ENCODE assay signal across 9 mouse cellular contexts in the genomic region with DNA sequence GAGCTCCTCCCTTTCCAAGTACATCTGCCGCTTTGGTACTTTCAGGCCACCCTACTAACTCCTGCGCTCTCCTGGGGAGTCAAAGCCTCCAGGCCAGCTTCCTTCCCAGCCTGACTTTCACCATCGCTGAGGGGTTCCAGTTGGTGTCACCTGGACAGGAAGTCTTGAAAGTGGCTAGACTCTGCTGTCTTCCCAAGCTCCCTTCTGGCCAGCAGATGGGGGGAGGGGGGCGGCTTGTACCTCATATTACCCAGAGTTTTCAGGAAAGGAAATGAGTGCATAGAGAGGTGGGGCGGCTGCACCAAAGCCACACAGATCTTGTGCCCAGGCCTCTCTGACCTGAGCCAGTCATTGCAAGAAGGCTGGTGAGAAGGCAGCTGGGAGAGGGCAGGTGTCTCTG. TPM values are rescaled to one million over a fixed set of nuclear protein-coding genes. Genes with fewer than 3 reads are reported as not detected.
DNase-seq lines count a peak whose midpoint lies in the region; ATAC-seq and TF ChIP-seq lines count a peak whose summit lies in the region.
"Had no signal": no experiment of that assay in that cellular context is flagged by ENCODE, and none has a peak within 500 bp of the region (broad histone marks: within the 10 kb centered on the region; RNA-seq: fewer than 3 reads in every experiment).

No protein-coding gene starts in this region.

- DNase-seq in kidney, postnatal 0 days (ENCODE audit: low spot score) = no peak
- DNase-seq in kidney, adult 9 months = no peak
- no peak for DNase-seq in spleen, postnatal 10 days (ENCODE audit: low spot score in 2 of 2)
- DNase-seq in right cerebral cortex, postnatal 10 days (ENCODE audit: low spot score in 2 of 2) = no peak
- no peak for DNase-seq in gastrocnemius, adult 2 months

- ATAC-seq in kidney, postnatal 0 days (replicated peaks; ENCODE audit: low FRiP score, low read depth) = no peak
- no peak for ATAC-seq in embryonic facial prominence, embryonic 15.5 days (ENCODE audit: insufficient number of reproducible peaks, low FRiP score, low TSS enrichment, low read depth)
- ATAC-seq in intestine, embryonic 15.5 days = no peak
- no peak for ATAC-seq in midbrain, embryonic 16.5 days

- H3K9ac ChIP-seq in kidney, postnatal 0 days (ENCODE audit: low read depth, low read length) = 0 out of 2 replicates have a peak overlapping the region, but pooled peaks have one; percentile 8
- no peak overlapping the region for H3K9ac ChIP-seq in embryonic facial prominence, embryonic 15.5 days
- peak overlapping the region; percentile 20; the same call in 1 of the 2 replicates for H3K9ac ChIP-seq in intestine, embryonic 15.5 days
- peak overlapping the region; percentile 82 for H3K9ac ChIP-seq in midbrain, embryonic 16.5 days (ENCODE audit: low read depth, low read length)

- 0 out of 2 replicates have a peak, but pooled peaks cover 4% of the 10 kb centered on the region for H3K27me3 ChIP-seq in kidney, postnatal 0 days (ENCODE audit: insufficient read depth, low read length)
- H3K27me3 ChIP-seq in embryonic facial prominence, embryonic 15.5 days = peaks cover 42% of the 10 kb centered on the region
- H3K27me3 ChIP-seq in intestine, embryonic 15.5 days (replicated peaks) = peaks cover 19% of the 10 kb centered on the region
- H3K27me3 ChIP-seq in midbrain, embryonic 16.5 days (ENCODE audit: control insufficient read depth, insufficient read depth, low read depth, low read length) = no peaks in the 10 kb centered on the region

- H3K27ac ChIP-seq in kidney, postnatal 0 days = no peak overlapping the region
- no peak overlapping the region for H3K27ac ChIP-seq in embryonic facial prominence, embryonic 15.5 days (replicated peaks)
- no peak overlapping the region for H3K27ac ChIP-seq in intestine, embryonic 15.5 days
- H3K27ac ChIP-seq in midbrain, embryonic 16.5 days (ENCODE audit: low read length) = no peak overlapping the region
- no peak overlapping the region for H3K27ac ChIP-seq in gastrocnemius, adult 2 months

- 0 out of 2 replicates have a peak, but pooled peaks cover 4% of the 10 kb centered on the region for H3K36me3 ChIP-seq in kidney, postnatal 0 days (ENCODE audit: insufficient read depth, low read length)
- H3K36me3 ChIP-seq in embryonic facial prominence, embryonic 15.5 days = peaks cover 5% of the 10 kb centered on the region; the same call in 1 of the 2 replicates
- no peaks in the 10 kb centered on the region for H3K36me3 ChIP-seq in intestine, embryonic 15.5 days
- peaks cover 6% of the 10 kb centered on the region; the same call in 1 of the 2 replicates for H3K36me3 ChIP-seq in midbrain, embryonic 16.5 days (ENCODE audit: control insufficient read depth, insufficient read depth, low read length)

- 21% methylated on average over 5 of the region's 5 CpGs for WGBS in kidney, postnatal 0 days
- 16% methylated on average over 5 of the region's 5 CpGs for WGBS in embryonic facial prominence, embryonic 15.5 days
- WGBS in intestine, embryonic 15.5 days = 24% methylated on average over 5 of the region's 5 CpGs
- WGBS in midbrain, embryonic 16.5 days = 16% methylated on average over 5 of the region's 5 CpGs

- H3K9me3 ChIP-seq in kidney, postnatal 0 days (replicated peaks; ENCODE audit: low read length) = no peaks in the 10 kb centered on the region
- no peaks in the 10 kb centered on the region for H3K9me3 ChIP-seq in embryonic facial prominence, embryonic 15.5 days (replicated peaks)
- no peaks in the 10 kb centered on the region for H3K9me3 ChIP-seq in intestine, embryonic 15.5 days
- no peaks in the 10 kb centered on the region for H3K9me3 ChIP-seq in midbrain, embryonic 16.5 days (replicated peaks; ENCODE audit: control insufficient read depth, low read length, poor library complexity, severe bottlenecking)

- 0 out of 2 replicates have a peak overlapping the region, but pooled peaks have one; percentile 5 for H3K4me3 ChIP-seq in kidney, postnatal 0 days (replicated peaks; ENCODE audit: low read depth, low read length)
- peak overlapping the region; percentile 24 for H3K4me3 ChIP-seq in embryonic facial prominence, embryonic 15.5 days (replicated peaks)
- H3K4me3 ChIP-seq in intestine, embryonic 15.5 days (replicated peaks) = peak overlapping the region; percentile 25
- H3K4me3 ChIP-seq in midbrain, embryonic 16.5 days (ENCODE audit: low read depth, low read length) = peak overlapping the region; percentile 66
- H3K4me3 ChIP-seq in gastrocnemius, adult 2 months = no peak overlapping the region
- H3K4me3 ChIP-seq: myocyte had no signal

- intact Hi-C loops in gastrocnemius, adult 2 months (cut with DNase I) = no loop called here

- H3K4me2 ChIP-seq in kidney, postnatal 0 days (ENCODE audit: low read length) = peak overlapping the region; percentile 34; the same call in 1 of the 2 replicates
- H3K4me2 ChIP-seq in embryonic facial prominence, embryonic 15.5 days (replicated peaks) = peak overlapping the region; percentile 100
- H3K4me2 ChIP-seq in intestine, embryonic 15.5 days (replicated peaks) = peak overlapping the region; percentile 100
- peak overlapping the region; percentile 83 for H3K4me2 ChIP-seq in midbrain, embryonic 16.5 days (ENCODE audit: low read length)

- TF ChIP-seq CTCF in kidney, postnatal 0 days (IDR thresholded peaks at IDR 0.05; ENCODE audit: low read depth) = no peak
- TF ChIP-seq CTCF in gastrocnemius, adult 2 months (IDR thresholded peaks at IDR 0.05) = no peak

- H3K4me1 ChIP-seq in kidney, postnatal 0 days (replicated peaks; ENCODE audit: insufficient read depth, low read length) = peaks cover 8% of the 10 kb centered on the region; the same call in 1 of the 2 replicates
- H3K4me1 ChIP-seq in embryonic facial prominence, embryonic 15.5 days = peaks cover 32% of the 10 kb centered on the region
- H3K4me1 ChIP-seq in intestine, embryonic 15.5 days (replicated peaks) = peaks cover 28% of the 10 kb centered on the region
- H3K4me1 ChIP-seq in midbrain, embryonic 16.5 days (ENCODE audit: control insufficient read depth, insufficient read depth, low read length) = peaks cover 24% of the 10 kb centered on the region

RNA-seq across cellular contexts. Expression of gene Kif17, which starts 2.0 kb away (rescaled TPM):
- 0.66 and 0.80 TPM in 2 replicates for polyA plus RNA-seq in kidney, postnatal 0 days (2015; fragmentation: Nextera tagmentation; extraction: Ambion mirVana)
- 2.0 and 2.3 TPM in 2 replicates for polyA plus RNA-seq in embryonic facial prominence, embryonic 15.5 days (2015; fragmentation: Nextera tagmentation; extraction: Ambion mirVana)
- 0.83 and 0.95 TPM in 2 replicates for polyA plus RNA-seq in intestine, embryonic 15.5 days (2015; fragmentation: Nextera tagmentation; extraction: Ambion mirVana)
- polyA plus RNA-seq in midbrain, embryonic 16.5 days (2015; fragmentation: Nextera tagmentation; extraction: Ambion mirVana) = 3.4 and 4.0 TPM in 2 replicates
- total RNA-seq in gastrocnemius, adult 2 months (2021) = under 1 TPM in 1 of 2 experiments, not detected in 1; 0.11 TPM

RNA-seq across cellular contexts. Expression of gene Sh2d5, which starts 2.0 kb away (rescaled TPM):
- 0.42 and 0.57 TPM in 2 replicates for polyA plus RNA-seq in kidney, postnatal 0 days (2015; fragmentation: Nextera tagmentation; extraction: Ambion mirVana)
- 0.49 and 0.50 TPM in 2 replicates for polyA plus RNA-seq in embryonic facial prominence, embryonic 15.5 days (2015; fragmentation: Nextera tagmentation; extraction: Ambion mirVana)
- polyA plus RNA-seq in intestine, embryonic 15.5 days (2015; fragmentation: Nextera tagmentation; extraction: Ambion mirVana) = 0.62 and 0.69 TPM in 2 replicates
- 16.7 and 20.3 TPM in 2 replicates for polyA plus RNA-seq in midbrain, embryonic 16.5 days (2015; fragmentation: Nextera tagmentation; extraction: Ambion mirVana)
- under 1 TPM in 1 of 2 experiments, not detected in 1; 0.28 TPM for total RNA-seq in gastrocnemius, adult 2 months (2021)

RNA-seq across cellular contexts. Expression of gene Hp1bp3, which starts 36.1 kb away (rescaled TPM):
- 134 and 144 TPM in 2 replicates for polyA plus RNA-seq in kidney, postnatal 0 days (2015; fragmentation: Nextera tagmentation; extraction: Ambion mirVana)
- 153 and 157 TPM in 2 replicates for polyA plus RNA-seq in embryonic facial prominence, embryonic 15.5 days (2015; fragmentation: Nextera tagmentation; extraction: Ambion mirVana)
- 110 and 129 TPM in 2 replicates for polyA plus RNA-seq in intestine, embryonic 15.5 days (2015; fragmentation: Nextera tagmentation; extraction: Ambion mirVana)
- polyA plus RNA-seq in midbrain, embryonic 16.5 days (2015; fragmentation: Nextera tagmentation; extraction: Ambion mirVana) = 199 and 209 TPM in 2 replicates
- 10 to 100 TPM; 50.8 to 67.8 TPM for total RNA-seq in gastrocnemius, adult 2 months (2021)

RNA-seq across cellular contexts. Expression of gene Ddost, which starts 52.3 kb away (rescaled TPM):
- 289 and 325 TPM in 2 replicates for polyA plus RNA-seq in kidney, postnatal 0 days (2015; fragmentation: Nextera tagmentation; extraction: Ambion mirVana)
- polyA plus RNA-seq in embryonic facial prominence, embryonic 15.5 days (2015; fragmentation: Nextera tagmentation; extraction: Ambion mirVana) = 361 and 369 TPM in 2 replicates
- 379 and 414 TPM in 2 replicates for polyA plus RNA-seq in intestine, embryonic 15.5 days (2015; fragmentation: Nextera tagmentation; extraction: Ambion mirVana)
- polyA plus RNA-seq in midbrain, embryonic 16.5 days (2015; fragmentation: Nextera tagmentation; extraction: Ambion mirVana) = 201 and 208 TPM in 2 replicates
- total RNA-seq in gastrocnemius, adult 2 months (2021) = 10 to 100 TPM; 29.1 to 34.3 TPM

Comparison
In these comparisons a context has a peak if more than half of its experiments do, and no peak if none do; other contexts are left out.
1. H3K4me2 ChIP-seq: peak in every context shown above with its lines; median percentile 100 in embryonic facial prominence, embryonic 15.5 days; 100 in intestine, embryonic 15.5 days; 83 in midbrain, embryonic 16.5 days; 34 in kidney, postnatal 0 days.
2. RNA of gene Sh2d5, which starts 2.0 kb away (polyA plus RNA-seq): 16.7 to 20.3 TPM in midbrain, embryonic 16.5 days; 0.62 to 0.69 TPM in intestine, embryonic 15.5 days, 0.49 to 0.50 TPM in embryonic facial prominence, embryonic 15.5 days and 0.42 to 0.57 TPM in kidney, postnatal 0 days; every median in the first group is over 10 times any median in the second.